Mouse (Mus musculus): ENCODE data around the gene 1700028J19Rik.
A peak's percentile ranks its signal among the peaks of the same experiment; 100 is the strongest.

1700028J19Rik gene

DNA sequence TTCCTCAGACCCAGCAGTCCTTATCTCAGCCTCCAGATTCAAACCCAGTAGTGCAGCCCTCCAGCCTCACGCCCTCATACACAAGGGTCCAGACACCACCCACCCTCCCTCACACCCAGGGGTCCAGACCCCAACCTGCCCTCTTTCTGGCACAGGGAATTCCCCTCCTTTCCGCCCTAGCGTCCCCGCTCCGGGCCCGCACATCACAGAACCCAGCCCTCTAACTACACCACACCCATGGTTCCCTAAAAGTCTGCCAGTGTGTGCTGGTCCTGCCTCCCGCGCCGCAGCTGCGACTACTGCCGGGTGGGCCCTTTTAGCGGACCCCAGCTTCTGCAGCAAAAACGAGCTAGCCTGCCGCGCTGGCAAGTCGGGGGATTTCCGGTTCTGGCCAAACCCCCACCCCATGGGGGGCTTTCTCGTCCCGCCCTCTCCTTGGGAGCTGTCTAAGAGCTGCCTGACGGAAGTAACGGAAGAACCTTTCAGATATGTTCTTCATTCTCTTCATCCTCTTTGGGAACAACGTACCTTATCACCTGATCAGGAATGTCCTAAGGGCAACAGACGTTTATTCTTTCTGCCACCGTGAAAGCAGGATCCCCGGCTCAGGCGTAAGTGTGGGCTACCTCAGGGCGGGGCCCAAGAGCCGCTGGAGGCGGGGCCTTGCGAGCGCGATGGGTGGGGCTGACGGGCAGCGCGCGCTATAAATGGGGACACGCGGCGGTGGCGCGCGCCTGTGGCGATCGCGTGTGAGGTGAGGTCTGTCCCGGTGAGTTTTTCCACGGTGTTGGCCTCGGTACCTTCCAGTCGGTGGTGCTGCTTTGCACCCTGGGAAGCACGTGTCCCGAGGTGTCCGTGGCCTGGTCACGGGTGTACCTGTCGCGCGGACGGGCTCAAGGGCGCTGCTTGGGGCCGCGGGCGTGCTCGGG, at the start of gene 1700028J19Rik, which contains the start of gene 2410002F23Rik:
TSS of gene 1700028J19Rik (minus strand) at position 641 of the 929 bp plus-strand sequence.
TSS of gene 2410002F23Rik (plus strand) at position 668 of the 929 bp plus-strand sequence.
- peak; percentile 91 to 97 for DNase-seq (ENCODE audit: low spot score in 2 of 2)

DNA sequence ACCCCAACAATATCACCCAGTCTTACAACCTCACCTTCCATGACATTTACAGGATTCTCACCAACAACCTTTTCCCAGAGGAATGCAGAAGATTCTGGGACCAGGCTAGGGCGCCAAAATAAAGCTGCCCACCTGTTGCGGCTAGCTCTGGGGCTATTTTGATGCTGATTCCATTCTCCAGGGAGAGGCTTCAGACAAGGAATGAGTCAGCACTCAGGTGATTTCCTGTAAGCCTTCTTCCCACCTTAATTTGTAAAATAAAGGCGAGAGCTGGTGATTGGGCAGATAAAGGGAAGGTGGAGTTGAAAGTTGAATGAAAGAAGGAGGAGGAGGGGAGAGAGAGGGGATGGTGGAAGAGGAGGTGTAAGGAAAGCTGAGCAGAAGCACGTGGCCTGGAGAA, 44.9 kb upstream of the 1700028J19Rik start:
- no peak for DNase-seq (ENCODE audit: low spot score in 2 of 2)

DNA sequence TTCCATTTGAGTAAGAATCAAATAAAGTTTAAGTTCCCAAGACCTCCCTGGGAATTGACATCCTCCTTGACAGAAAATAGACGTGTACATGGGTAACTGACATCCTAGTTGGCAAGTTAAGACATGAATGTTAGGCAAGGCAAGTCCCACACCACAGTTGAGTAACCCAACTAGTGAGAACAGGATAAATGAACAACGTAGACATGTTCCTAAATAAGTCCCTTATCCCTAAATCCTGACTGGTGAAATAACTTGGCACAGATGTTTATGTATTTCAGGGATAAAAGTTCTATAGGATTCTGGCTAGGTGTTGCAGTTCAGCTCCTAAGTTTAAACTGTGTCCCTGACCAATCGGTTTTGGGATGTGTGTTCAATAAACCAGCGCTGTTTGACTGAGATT, 44.5 kb upstream of the 1700028J19Rik start:
- no peak for DNase-seq (ENCODE audit: low spot score in 2 of 2)

DNA sequence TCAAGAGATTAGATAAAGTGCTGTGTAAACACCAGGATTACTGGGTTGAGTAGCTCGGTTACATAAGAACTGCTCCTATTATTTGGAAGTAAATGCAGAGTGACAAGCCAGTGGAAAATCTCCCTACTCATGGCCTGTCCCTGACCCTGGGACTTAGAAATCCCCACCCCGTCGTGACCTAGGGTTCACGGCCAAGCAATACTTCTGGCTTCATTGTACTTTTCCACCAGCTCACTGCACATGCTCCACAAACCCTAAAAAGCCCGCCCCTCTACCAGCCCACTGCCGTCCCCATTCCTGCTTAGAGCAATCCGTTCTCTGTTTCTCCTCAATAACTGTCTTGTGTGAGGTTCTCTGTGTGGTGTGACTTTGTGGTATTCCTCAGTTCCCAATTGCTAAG, 41.3 kb upstream of the 1700028J19Rik start:
- DNase-seq (ENCODE audit: low spot score in 2 of 2) = no peak

DNA sequence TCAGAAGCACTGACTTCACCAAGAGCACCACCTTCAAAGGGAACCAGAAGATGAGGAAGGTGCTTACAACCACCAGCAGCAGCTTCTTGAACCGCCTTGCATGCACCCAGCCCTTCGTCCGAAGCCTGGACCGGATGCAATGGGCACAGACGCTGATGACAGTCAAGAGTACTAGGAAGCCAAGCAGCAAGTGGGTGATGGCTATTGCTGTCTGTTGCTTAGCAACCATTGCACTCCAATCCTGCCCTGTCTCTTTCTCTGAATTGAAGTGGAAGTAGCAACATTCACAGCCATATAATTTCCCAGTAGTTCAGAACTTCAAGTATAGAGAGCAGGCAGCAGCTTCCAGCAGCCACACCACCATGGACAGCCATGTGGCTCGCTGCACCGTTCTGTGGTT, 35.1 kb upstream of the 1700028J19Rik start:
- no peak for DNase-seq (ENCODE audit: low spot score in 2 of 2)

DNA sequence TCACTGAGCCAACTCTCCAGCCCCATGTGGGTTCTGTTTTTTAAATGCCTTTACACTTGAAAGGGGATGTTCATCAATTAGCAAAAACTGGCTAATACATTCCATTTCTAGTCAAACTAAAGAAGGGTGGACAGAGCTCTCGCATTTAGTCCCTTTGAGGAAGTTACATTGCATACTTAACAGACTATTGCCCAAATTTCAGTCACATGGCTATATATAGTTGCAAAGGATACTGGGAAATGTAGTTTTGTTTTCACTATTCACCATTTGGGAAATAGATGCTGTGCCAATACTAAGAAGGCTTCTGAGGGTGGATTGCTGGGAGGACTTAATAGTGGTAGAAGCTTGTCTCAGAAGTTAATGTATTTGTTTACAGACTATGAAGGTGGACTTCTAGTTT, 34.5 kb upstream of the 1700028J19Rik start:
- no peak for DNase-seq (ENCODE audit: low spot score in 2 of 2)

DNA sequence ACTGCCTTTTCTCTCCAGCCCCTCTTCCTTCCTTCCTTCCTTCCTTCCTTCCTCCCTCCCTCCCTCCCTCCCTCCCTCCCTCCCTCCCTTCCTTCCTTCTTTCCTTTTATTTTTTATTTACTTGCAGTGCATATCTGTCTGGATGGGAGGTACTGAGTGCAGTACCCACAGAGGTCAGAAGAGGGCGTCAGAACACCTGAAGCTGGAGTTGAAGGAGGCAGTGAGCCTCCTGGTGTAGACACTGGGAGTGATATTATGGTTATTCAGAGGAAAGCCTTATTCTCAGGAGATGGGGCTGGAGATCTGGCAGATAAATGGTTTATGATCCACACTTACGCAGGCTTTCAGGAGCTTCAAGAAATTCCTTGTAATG, 30.7 kb upstream of the 1700028J19Rik start:
- no peak for DNase-seq (ENCODE audit: low spot score in 2 of 2)

DNA sequence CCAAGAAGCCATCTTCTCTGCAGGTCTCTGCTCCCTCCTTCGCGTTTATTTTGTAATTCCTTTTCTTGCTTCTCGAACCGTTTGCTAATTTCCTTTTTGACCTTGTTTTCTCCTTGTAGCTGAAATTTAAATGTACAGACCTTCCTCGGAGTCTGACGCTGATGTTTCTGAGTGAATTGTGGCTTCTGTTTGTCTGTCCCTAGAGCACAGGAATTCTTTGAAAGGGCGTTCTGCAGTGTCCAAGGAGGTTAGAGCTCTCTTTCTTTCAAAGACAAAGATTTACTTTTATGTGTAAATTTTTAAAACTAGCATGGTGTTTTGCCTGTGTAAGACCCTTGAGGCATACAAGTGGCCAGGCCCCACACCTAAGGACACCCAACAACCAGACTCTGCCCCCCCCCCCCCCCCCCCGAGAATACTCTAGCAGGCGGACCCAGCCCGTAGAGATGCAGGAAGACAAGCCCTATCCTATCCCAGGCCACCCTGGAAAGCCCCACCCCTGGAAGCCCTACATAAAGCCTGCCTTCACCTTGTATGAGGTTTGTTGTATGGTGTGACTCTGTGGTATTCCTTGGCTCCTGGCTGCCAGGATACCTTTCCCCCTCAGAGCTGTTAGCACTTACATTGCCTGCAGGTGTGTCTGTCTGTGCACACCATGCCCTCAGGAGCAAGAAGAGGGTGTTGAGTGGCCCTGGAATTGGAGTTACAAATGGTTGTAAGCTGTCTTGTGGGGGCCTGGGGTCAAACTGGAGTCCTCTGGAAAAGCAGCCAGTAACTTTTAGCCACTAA, 30.2 kb upstream of the 1700028J19Rik start:
- no peak for DNase-seq (ENCODE audit: low spot score in 2 of 2)

DNA sequence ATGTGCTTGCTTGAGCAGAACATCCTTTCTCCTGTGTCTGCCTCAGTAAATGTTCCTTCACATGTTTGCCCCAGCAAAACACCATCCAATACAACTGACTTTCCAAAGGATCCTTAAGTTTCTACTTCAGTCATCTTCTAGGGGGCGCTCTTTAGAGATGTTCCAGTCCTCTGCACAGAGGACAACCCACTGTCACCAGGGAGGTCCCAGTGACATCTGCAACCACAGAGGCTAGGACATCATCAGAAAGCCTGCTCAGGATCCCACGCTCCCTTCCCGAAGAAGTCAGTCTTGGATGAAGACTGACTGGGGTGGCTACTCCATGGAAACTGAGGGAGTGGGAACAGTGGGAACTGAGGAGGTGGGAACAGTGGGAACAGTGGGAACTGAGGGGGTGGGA, 29.1 kb upstream of the 1700028J19Rik start:
- DNase-seq (ENCODE audit: low spot score in 2 of 2) = no peak

DNA sequence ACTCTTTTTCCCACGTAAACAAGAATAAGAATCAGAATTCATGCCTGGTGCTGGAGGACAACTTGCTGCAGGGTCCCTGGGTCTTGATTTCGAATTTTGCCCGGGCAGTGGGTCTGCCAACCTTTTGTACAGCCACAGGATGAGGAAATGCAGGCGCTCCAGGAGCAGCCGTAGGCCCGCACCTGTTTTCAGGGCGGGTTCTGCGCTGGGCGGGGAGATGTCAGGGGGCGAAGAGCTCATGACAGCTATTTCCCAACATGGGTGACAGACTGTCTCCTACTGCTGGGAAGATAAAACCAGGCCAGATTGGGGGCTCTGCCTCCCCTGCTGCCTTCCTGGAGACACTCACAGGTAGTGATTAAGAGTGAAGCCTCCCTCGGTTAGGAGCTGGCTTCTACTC, 27.6 kb upstream of the 1700028J19Rik start:
- DNase-seq (ENCODE audit: low spot score in 2 of 2) = no peak

DNA sequence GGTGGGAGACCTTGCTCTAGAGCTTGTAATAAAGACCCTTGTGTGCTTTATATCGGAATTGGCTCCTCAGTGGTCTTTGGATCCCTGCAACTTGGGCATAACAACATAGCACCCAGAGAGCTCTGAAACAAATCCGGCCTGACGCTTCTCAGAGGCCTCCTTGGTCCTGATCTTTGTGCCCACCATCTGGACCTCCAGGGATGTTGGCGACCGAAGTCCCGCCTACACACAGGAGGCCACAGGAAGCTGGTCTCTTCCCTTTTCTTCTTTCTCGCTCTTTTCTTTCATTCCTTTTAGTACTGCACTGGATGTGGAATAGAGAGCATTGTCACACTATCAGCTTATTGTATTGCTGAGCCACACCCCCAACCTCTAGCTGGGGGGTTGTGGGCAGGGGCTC, 27.0 kb upstream of the 1700028J19Rik start:
- DNase-seq (ENCODE audit: low spot score in 2 of 2) = no peak

DNA sequence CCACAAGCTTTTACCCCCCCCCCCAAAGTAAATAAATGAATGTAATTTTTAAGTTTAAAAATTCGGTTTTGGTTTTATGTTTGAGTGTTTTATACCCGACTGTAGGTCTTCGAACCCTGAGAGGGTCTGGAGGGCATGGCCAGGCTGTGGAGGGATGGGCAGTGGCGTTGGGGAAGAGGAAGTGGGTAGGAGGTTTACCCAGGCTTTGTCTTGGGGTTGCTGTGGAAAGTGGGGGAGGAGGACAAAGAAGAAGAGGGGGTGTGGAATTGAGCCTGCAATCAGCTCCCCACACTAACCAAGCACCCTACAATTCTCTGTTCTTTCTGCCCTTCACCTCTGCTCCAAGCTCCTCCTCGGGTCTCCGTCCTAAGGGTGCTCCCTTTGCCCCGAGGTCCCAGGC, 26.1 kb upstream of the 1700028J19Rik start:
- no peak for DNase-seq (ENCODE audit: low spot score in 2 of 2)

DNA sequence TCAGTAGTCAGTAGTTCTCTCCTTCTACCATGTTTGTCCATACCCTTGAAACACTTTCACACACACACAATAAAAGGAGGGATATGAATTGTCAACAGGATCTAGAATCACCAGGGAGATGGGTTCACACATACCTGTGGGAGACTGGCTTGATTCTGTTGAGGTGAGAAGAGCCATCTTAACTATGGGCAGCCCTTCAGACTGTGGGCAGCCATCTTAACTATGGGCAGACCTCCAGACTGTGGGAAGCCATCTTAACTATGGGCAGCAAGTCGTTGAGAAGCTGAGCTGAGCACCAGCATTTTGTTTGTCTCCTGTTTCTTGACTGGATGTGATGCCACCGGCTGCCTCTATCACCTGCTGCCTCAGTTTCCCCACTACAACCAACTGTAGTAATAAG, 24.8 kb upstream of the 1700028J19Rik start:
- no peak for DNase-seq (ENCODE audit: low spot score in 2 of 2)

DNA sequence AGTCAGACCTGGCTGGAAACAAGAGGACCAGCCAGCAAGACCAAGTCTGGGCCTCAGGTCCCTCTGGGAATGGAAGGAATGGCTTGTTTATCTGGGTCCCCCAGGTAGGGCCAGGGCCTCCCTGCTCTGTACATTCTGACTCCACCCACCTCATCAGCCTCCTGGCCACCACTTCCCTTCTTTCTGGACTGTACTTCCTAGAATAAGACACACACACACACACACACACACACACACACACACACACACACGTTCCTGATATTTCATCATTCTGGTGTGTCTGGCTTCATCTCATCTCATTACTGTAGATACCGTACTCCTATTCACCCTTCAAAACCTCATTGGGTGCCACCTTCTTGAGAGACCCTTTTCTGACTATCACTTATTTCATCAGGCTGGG, 22.9 kb upstream of the 1700028J19Rik start:
- no peak for DNase-seq (ENCODE audit: low spot score in 2 of 2)

DNA sequence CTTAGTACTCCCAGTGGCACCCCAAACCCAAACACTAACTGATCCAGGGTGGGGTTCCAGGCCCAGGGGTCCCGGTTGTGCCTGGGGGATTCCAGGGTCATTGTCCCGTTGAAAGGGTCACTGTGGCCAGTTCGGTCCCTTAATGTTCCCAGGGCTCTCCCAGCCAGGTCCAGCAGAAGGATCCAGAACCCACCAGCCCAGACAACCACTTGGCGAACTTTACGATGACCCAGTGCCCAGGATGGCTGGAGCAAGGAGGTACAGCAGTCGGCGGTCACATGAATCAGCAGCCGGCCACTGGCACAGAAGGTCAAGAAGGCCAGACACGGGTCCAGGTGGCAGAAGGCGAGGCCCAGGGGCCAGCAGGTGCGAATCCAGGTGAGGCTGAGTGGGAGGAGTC, 21.6 kb upstream of the 1700028J19Rik start:
- no peak for DNase-seq (ENCODE audit: low spot score in 2 of 2)

DNA sequence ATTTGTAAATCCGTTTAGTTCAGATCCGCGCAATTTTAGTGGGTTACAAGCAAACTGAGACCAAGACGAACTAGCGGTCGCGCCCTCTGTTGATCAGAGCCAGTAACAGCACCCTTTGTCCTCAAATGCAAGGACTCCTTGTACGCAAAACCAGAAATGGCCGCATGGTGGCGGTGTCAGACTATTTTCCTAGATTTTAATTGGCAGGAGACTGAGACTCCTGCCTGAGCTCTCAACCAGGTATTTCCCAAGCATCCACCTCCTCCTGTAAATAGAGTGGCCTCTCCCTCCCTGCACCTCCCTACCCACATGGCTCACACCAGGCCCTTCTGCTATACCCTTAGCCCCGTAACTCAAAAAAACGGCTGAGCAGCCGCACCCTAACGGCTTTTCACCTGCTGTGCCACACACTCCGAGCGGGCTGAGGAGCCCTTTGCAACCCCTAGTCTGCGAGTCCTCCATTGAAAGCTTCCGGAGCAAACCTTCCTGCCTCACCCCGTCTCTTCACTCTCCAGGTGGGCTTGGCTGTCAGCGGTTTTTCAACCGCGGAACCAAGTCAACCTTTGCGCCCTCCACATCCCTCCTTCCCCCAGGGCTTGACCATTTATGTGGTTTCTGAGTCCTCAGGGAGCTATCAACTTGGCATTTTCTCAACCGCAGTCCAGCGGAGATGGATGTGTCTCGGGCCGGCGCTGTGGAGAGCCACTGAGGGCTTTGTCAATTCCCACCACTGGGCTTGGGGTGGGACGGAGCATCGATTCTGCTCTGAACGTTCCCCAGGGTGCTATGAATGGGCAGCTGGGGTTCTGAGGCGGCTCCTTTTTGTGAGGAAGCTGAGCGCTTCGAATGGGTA, 16.5 kb upstream of the 1700028J19Rik start:
- peak; percentile 89 to 94 for DNase-seq (ENCODE audit: low spot score in 2 of 2)

DNA sequence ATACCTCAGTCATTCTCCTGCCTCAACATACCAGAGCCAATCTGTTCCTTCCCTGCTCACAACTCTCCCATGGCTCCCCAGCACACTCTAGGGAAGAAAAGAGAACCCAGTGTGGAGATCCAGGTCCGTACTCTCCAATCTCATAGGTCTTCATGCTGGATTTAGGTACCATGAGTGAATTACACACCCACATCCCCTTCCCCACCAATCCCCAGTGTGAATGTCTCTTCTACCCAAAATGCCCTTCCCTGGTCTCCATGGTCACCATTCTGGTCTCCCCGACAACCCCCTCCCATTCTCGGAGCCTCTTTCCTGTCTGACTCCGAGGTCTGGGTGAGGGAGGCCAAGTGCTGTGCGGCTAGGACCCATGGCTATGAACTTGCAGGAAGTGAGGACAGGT, 14.7 kb upstream of the 1700028J19Rik start, which contains the start of gene Gm15517:
TSS of gene Gm15517 (plus strand) at position 301 of the 400 bp plus-strand sequence.
- DNase-seq (ENCODE audit: low spot score in 2 of 2) = no peak

DNA sequence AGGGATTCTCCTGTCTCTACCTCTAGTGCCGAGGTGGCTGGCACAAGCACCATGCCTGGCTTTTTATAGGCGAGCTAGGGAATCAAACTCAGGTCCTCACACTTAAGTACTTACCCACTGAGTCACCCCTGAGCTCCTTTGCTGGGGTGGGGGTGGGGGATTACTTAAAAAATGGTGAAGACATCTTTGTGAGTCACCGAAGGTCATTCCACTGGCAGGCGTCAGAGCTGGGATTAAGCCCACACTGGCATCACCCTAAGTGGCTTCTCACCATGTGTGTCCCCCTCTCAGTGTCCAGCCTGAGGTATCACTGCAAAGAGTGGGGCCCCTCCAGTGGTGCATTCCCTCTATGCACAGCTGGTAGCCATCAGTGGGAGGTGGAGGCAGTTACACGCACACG, 13.9 kb upstream of the 1700028J19Rik start:
- no peak for DNase-seq (ENCODE audit: low spot score in 2 of 2)

DNA sequence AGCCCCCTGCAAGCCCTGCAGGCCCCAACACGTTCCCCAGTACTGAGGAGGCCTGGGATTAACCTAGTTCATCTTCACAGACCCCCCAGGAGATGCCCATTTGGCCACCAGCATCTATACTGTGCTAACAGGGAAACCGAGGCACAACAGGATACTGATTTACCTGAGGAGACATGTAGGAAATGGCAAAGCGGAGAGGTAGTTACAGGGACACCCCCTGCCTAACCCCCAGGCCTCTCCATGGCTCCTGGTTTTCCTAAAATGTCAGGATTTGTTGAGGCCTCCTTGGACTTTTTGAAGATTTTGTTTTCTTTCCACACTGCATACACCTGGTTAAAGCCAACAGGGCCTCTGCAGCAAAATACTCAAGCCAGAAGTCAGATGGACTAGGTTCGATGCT, 10.8 kb upstream of the 1700028J19Rik start, which contains the start of gene Acp4:
TSS of gene Acp4 (minus strand) at position 101 of the 400 bp plus-strand sequence.
- DNase-seq (ENCODE audit: low spot score in 2 of 2) = no peak

DNA sequence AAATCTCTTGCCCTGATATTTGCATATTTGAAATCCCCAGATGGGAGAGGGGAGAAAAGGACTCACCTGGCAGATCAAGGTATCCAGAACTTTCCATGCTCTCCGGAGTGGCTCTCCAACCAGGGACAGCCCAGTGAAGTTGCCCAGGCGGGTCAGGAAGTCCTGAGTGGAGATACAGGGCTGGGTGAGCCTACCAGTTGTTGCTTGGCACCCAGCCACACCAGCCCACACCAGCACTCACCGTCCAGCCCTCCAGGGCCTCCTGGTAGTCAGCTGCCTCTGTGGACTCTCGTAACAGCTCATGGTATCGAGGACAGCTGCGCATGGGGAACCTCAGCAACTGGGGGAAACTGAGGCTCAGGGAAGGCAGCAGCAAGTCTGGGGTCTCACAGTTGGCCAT, 8.4 kb upstream of the 1700028J19Rik start:
- DNase-seq (ENCODE audit: low spot score in 2 of 2) = no peak

DNA sequence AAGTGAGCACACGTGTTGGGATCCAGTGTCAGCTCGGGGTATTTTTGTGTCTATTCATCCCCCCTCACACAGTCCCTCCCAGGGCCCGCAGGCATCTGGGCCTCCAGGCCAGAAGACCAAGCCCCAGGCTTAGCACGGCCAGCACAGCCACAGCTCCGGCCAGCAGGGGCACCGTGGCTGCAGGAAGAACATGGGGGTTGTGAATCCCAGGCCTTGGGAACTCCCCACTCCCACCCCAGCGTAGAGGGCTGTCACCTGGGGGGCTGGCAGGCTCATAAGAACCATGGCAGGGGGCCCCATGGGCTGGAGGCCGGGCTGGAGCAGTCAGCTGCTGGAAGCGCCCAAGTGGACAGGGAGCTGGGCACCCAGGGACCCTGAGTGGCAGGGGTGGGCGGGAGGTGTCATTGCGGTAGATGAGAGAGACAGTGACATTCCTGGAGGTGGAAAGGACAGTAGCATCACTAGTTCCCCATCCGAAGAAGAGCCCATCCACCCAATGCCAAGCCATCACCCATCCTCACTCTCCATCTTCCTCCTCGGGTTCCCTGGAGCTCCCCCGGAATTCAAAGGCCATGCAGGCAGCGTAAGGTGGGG, 6.6 kb upstream of the 1700028J19Rik start:
- DNase-seq (ENCODE audit: low spot score in 2 of 2) = no peak

Data from spleen, postnatal 4 days (tissue).